Mouse (Mus musculus) heart, embryonic 16.5 days (tissue): ENCODE measurements around the gene Atxn3. TPM values are rescaled to one million over a fixed set of nuclear protein-coding genes. Genes with fewer than 3 reads are reported as not detected.

Experiments
- ATAC-seq: fragments of 200-750 bp; cut with Nextera tagmentation; replicated peaks from 2 replicates; pipeline ENCODE4 v1.8.0; 2017; ENCODE audit warnings: moderate number of reproducible peaks; ENCODE audit not compliant: insufficient read depth, low FRiP score; ENCODE audit errors: extremely low read depth
- H3K27ac ChIP-seq: fragments of 300-500 bp; sonication (generic); 2 replicates; pipeline ENCODE4 v1.5.1; 2014; ENCODE audit warnings: mild to moderate bottlenecking, low read length, control low read depth, moderate library complexity
- H3K27me3 ChIP-seq: fragments of 300-500 bp; sonication (generic); 2 replicates; pipeline ENCODE4 v1.6.1; 2014; ENCODE audit warnings: low read length, mixed read lengths; ENCODE audit not compliant: control insufficient read depth, insufficient read depth
- H3K36me3 ChIP-seq: fragments of 300-500 bp; sonication (generic); 2 replicates; pipeline ENCODE4 v1.6.1; 2014; ENCODE audit not compliant: control insufficient read depth, insufficient read depth
- H3K4me1 ChIP-seq: fragments of 300-500 bp; sonication (generic); 2 replicates; pipeline ENCODE4 v1.6.1; 2014; ENCODE audit warnings: low read length, mixed read lengths; ENCODE audit not compliant: control insufficient read depth, insufficient read depth
- H3K4me2 ChIP-seq: fragments of 300-500 bp; sonication (generic); 2 replicates; pipeline ENCODE4 v1.6.1; 2014; ENCODE audit warnings: low read depth, mild to moderate bottlenecking, control low read depth, low read length
- H3K4me3 ChIP-seq: fragments of 300-500 bp; sonication (generic); 2 replicates; pipeline ENCODE4 v1.5.1; 2014; ENCODE audit warnings: mild to moderate bottlenecking, control low read depth, low read length
- H3K9ac ChIP-seq: fragments of 300-500 bp; sonication (generic); 2 replicates; pipeline ENCODE4 v1.6.1; 2014; ENCODE audit warnings: low read length, control low read depth
- H3K9me3 ChIP-seq: fragments of 300-500 bp; sonication (generic); replicated peaks from 2 replicates; pipeline ENCODE4 v1.6.1; 2016; ENCODE audit warnings: low read length; ENCODE audit not compliant: control insufficient read depth
- WGBS: fragments of 180-500 bp; shearing (Covaris S2); extraction: QIAGEN DNeasy Blood & Tissue Kit; methylation state at CpG from one replicate; pipeline ENCODE4 v1.1.7; 2014; 5-methylcytosine and 5-hydroxymethylcytosine counted together
- polyA plus RNA-seq: library from polyadenylated mRNA; unstranded; fragments of >200 nt; fragmentation: Nextera tagmentation; extraction: Ambion mirVana; gene quantifications from 2 replicates; pipeline ENCODE4 v1.2.1, GENCODE M21; 2015

Gene Atxn3
- polyA plus RNA-seq, 1 experiment from 2014 or later: 8.4 TPM

- Histone ChIP-seq H3K27ac (no peak overlapping the region), H3K27me3 (no peaks in the 10 kb centered on the region), H3K9me3 (no peaks in the 10 kb centered on the region), H3K9ac (no peak overlapping the region), H3K4me3 (no peak overlapping the region), H3K36me3 (peaks cover 53% of the 10 kb centered on the region), H3K4me1 (no peaks in the 10 kb centered on the region), H3K4me2 (no peak overlapping the region)
- no peak for ATAC-seq
- WGBS: 79% methylated on average over 2 of the region's 2 CpGs
Measured at GRCm38 (mm10) chr12:101888312-101888711, 69.7 kb downstream of the Atxn3 start.

GRCm38 (mm10) chr12:101884926-101885325 is 73.1 kb downstream of the Atxn3 start:
- H3K4me1 ChIP-seq: no peaks in the 10 kb centered on the region
- H3K27ac ChIP-seq: no peak overlapping the region
- H3K4me2 ChIP-seq: no peak overlapping the region
- no peak for ATAC-seq
- no peak overlapping the region for H3K4me3 ChIP-seq
- no peaks in the 10 kb centered on the region for H3K9me3 ChIP-seq
- peaks cover 47% of the 10 kb centered on the region for H3K36me3 ChIP-seq
- H3K9ac ChIP-seq: no peak overlapping the region
- H3K27me3 ChIP-seq: no peaks in the 10 kb centered on the region
- WGBS: 90% methylated on average over 7 of the region's 7 CpGs

GRCm38 (mm10) chr12:101876374-101876773 is 81.7 kb downstream of the Atxn3 start:
- Histone ChIP-seq H3K4me3 (no peak overlapping the region), H3K36me3 (peaks cover 25% of the 10 kb centered on the region), H3K4me1 (no peaks in the 10 kb centered on the region), H3K9ac (no peak overlapping the region), H3K27ac (no peak overlapping the region), H3K27me3 (no peaks in the 10 kb centered on the region), H3K9me3 (no peaks in the 10 kb centered on the region), H3K4me2 (no peak overlapping the region)
- 92% methylated on average over 2 of the region's 2 CpGs for WGBS
- ATAC-seq: no peak

DNA sequence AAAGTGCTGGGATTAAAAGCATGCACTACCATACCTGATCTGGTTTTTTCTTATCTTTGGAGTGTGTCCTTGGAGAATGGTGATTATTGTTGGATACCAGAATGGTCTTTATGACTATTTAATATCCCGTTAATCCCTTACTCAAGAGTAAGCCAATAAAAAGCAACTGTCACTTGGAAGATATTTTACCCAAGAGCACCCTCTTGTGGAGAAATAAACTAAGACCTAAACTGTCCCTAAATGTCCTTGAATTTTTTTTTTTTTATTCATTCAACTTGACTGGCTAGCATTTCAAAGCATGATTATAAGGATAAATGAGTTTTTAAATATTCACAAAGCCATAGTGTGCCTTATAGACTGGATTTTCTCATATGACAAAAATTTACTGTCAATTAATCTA is 82.9 kb downstream of the Atxn3 start:
- no peak for ATAC-seq
- no peaks in the 10 kb centered on the region for H3K27me3 ChIP-seq
- 66% methylated on average over 1 of the region's 1 CpGs for WGBS
- no peak overlapping the region for H3K9ac ChIP-seq
- no peaks in the 10 kb centered on the region for H3K4me1 ChIP-seq
- H3K36me3 ChIP-seq: peaks cover 25% of the 10 kb centered on the region
- H3K9me3 ChIP-seq: no peaks in the 10 kb centered on the region
- H3K4me3 ChIP-seq: no peak overlapping the region
- no peak overlapping the region for H3K4me2 ChIP-seq
- no peak overlapping the region for H3K27ac ChIP-seq

Other genes starting within 250 kb of the Atxn3 start
- gene Tc2n, start 239.7 kb downstream of the Atxn3 start, polyA plus RNA-seq: 0.35 and 1.3 TPM in 2 replicates
- 125 and 161 TPM in 2 replicates for gene Fbln5, start 139.2 kb downstream of the Atxn3 start, polyA plus RNA-seq
- 19.8 and 20.8 TPM in 2 replicates for gene Trip11, start 45.0 kb downstream of the Atxn3 start, polyA plus RNA-seq
- gene Cpsf2, start 17.7 kb upstream of the Atxn3 start, polyA plus RNA-seq: 20.4 TPM in 2 replicates
- 2.8 and 2.9 TPM in 2 replicates for gene Slc24a4, start 170.5 kb upstream of the Atxn3 start, polyA plus RNA-seq